Mouse (Mus musculus) forebrain, embryonic 16.5 days (tissue): ENCODE results near the gene Pop5. TPM values are rescaled to one million over a fixed set of nuclear protein-coding genes. Genes with fewer than 3 reads are reported as not detected.
A peak's percentile ranks its signal among the peaks of the same experiment; 100 is the strongest.

Source experiments
- ATAC-seq: fragments of 200-750 bp; cut with Nextera tagmentation; 2 replicates; pipeline ENCODE4 v1.8.0; 2017; ENCODE audit warnings: mild to moderate bottlenecking, moderate library complexity
- H3K27ac ChIP-seq: fragments of 300-500 bp; sonication (generic); 2 replicates; pipeline ENCODE4 v1.5.1; 2014; ENCODE audit warnings: low read length, control low read depth
- H3K27me3 ChIP-seq: fragments of 300-500 bp; sonication (generic); replicated peaks from 2 replicates; pipeline ENCODE4 v1.6.1; 2014; ENCODE audit warnings: low read length; ENCODE audit not compliant: control insufficient read depth, insufficient read depth
- H3K36me3 ChIP-seq: fragments of 300-500 bp; sonication (generic); 2 replicates; pipeline ENCODE4 v1.6.1; 2014; ENCODE audit not compliant: control insufficient read depth, insufficient read depth
- H3K4me1 ChIP-seq: fragments of 300-500 bp; sonication (generic); replicated peaks from 2 replicates; pipeline ENCODE4 v1.6.1; 2014; ENCODE audit warnings: low read length; ENCODE audit not compliant: control insufficient read depth, insufficient read depth
- H3K4me2 ChIP-seq: fragments of 300-500 bp; sonication (generic); 2 replicates; pipeline ENCODE4 v1.6.1; 2014; ENCODE audit warnings: mild to moderate bottlenecking, low read length, control low read depth
- H3K4me3 ChIP-seq: fragments of 300-500 bp; sonication (generic); replicated peaks from 2 replicates; pipeline ENCODE4 v1.5.1; 2014; ENCODE audit warnings: mild to moderate bottlenecking, low read length, control low read depth
- H3K9ac ChIP-seq: fragments of 300-500 bp; sonication (generic); replicated peaks from 2 replicates; pipeline ENCODE4 v1.6.1; 2014; ENCODE audit warnings: low read depth, low read length, control low read depth
- H3K9me3 ChIP-seq: fragments of 300-500 bp; sonication (generic); 2 replicates; pipeline ENCODE4 v1.6.1; 2016; ENCODE audit warnings: low read length; ENCODE audit not compliant: control insufficient read depth
- whole genome bisulfite sequencing: fragments of 180-500 bp; shearing (Covaris S2); extraction: QIAGEN DNeasy Blood & Tissue Kit; methylation state at CpG from one replicate; pipeline ENCODE4 v1.1.7; 2014; 5-methylcytosine and 5-hydroxymethylcytosine counted together
- polyA plus RNA-seq: library from polyadenylated mRNA; unstranded; fragments of >200 nt; fragmentation: Nextera tagmentation; extraction: Ambion mirVana; gene quantifications from 2 replicates; pipeline ENCODE4 v1.2.1, GENCODE M21; 2015

Gene Pop5
- polyA plus RNA-seq, result 85.3 and 101 TPM in 2 replicates

DNA sequence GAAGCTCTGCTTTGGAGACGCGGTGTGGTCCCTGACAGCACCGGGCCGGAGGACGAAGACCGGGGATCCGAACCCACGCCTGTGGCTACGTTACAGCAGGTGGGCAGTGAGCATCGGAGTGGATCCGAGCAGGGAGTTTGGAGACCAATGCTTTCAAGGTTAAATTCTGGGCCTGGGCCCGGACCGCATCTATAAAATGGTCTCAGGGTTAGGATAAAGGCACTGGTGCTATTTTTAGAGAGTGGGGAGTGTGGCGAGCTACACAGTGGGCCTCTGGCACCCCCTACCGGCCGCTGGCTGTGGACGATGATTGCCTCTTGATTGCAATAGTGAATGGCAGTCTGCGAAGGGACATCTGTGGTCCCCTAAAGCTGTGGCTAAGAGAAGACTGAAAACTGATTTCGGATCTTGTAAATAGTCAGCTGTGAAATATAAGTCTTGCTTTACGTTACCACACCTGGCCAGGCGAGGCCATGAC is at the start of gene Pop5:
Gene Pop5 (plus strand): TSS at position 51 of the 478 bp plus-strand sequence.
- H3K27ac ChIP-seq, result peak within 1 kb of the TSS; percentile 74
- ATAC-seq, result peak; percentile 75

GRCm38 (mm10) chr5:115186371-115187073 is 49.1 kb upstream of the Pop5 start:
- Histone ChIP-seq H3K27ac (peak overlapping the region; percentile 62), H3K27me3 (0 out of 2 replicates have a peak, but pooled peaks cover 4% of the 10 kb centered on the region), H3K9ac (no peak overlapping the region; the same call in 1 of the 2 replicates), H3K4me2 (0 out of 2 replicates have a peak overlapping the region, but pooled peaks have one; percentile 10), H3K4me3 (no peak overlapping the region), H3K9me3 (no peaks in the 10 kb centered on the region), H3K36me3 (no peaks in the 10 kb centered on the region), H3K4me1 (peaks cover 27% of the 10 kb centered on the region)
- peak; percentile 54 for ATAC-seq
- 29% methylated on average over 17 of the region's 17 CpGs for WGBS

More for the DNA sequence above, at the start of gene Pop5:
- Histone ChIP-seq H3K4me1 (peaks cover 23% of the 10 kb centered on the region), H3K27me3 (no peaks in the 10 kb centered on the region; the same call in 1 of the 2 replicates), H3K4me3 (peak within 1 kb of the TSS; percentile 60), H3K9ac (peak within 1 kb of the TSS; percentile 73), H3K9me3 (no peaks in the 10 kb centered on the region), H3K4me2 (peak within 1 kb of the TSS; percentile 78), H3K36me3 (peaks cover 9% of the 10 kb centered on the region)
- under 1% methylated on average over 21 of the region's 21 CpGs for WGBS

DNA sequence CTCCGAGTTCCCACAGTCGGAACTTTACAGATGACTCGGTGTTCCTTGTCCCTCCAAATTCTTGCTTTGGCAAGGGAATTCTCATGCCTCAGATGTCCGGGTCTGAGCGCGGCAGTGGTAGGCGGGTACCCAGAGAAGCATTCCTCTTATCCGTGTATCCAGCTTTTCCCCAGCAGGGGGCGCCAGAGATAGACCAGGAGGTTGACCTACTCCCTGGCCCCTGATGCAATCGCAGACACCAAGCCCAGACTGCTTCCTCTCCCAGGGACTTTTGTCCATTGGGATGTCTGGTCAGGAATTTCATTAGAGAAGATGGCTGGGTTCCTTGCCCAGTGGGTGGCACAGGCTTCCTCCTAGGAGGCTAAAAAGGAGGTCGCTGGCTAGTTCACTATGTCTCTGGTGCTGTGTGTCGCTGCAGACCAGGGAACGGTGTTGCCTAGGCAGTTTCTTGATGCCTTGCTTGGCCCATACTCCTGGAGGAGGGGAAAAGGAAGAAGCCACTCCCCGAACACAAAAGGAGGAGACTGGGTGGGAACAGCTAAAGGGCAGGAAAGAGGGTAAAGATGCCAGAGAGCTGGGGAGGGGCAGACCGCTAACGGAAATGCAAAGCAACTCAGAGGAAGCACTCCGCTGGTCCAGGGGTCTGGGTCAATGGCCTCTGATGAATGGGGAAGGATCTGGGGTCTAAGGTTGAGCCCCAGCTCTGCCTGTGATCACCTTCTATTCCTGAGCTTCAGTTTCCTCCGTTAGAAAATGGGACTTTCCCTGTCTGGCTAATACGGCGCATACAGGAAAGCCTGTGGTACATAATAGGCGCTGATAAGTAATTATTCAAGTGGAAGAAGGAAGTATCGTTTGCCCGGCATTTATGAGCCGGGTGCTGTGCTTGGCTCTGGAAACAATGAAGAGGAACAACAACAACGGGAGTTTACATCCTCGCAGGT is 48.2 kb upstream of the Pop5 start:
- Histone ChIP-seq H3K27me3 (0 out of 2 replicates have a peak, but pooled peaks cover 4% of the 10 kb centered on the region), H3K4me2 (0 out of 2 replicates have a peak overlapping the region, but pooled peaks have one; percentile 8), H3K9me3 (no peaks in the 10 kb centered on the region), H3K27ac (no peak overlapping the region), H3K4me1 (peaks cover 34% of the 10 kb centered on the region), H3K9ac (no peak overlapping the region), H3K36me3 (no peaks in the 10 kb centered on the region), H3K4me3 (no peak overlapping the region)
- ATAC-seq, result peak; percentile 58
- WGBS, result 12% methylated on average over 26 of the region's 26 CpGs

DNA sequence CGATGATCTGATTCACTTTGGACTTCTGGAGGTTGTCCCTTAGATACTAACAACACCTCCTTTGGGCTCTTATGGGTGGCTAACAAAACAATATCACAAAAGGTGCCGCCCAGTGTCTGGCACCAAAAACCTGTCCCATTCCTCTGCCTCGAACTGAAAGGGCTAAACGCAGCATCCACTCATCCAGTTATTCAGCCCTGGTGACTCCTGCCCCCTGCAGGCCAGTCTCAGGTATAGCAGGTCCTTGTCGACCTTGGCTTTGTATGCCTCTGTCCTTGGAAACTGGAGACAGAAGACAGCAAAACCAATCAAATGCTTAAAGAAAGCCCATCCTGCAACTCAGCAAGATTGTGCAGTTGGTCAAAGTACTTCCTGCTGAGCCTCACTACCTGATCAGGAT is 46.8 kb upstream of the Pop5 start:
- Histone ChIP-seq H3K9ac (no peak overlapping the region), H3K27me3 (peaks cover 6% of the 10 kb centered on the region; the same call in 1 of the 2 replicates), H3K4me2 (no peak overlapping the region), H3K4me1 (peaks cover 45% of the 10 kb centered on the region), H3K9me3 (no peaks in the 10 kb centered on the region), H3K27ac (no peak overlapping the region), H3K36me3 (no peaks in the 10 kb centered on the region), H3K4me3 (no peak overlapping the region)
- 44% methylated on average over 5 of the region's 5 CpGs for WGBS
- no peak for ATAC-seq

GRCm38 (mm10) chr5:115190081-115190480 is 45.6 kb upstream of the Pop5 start:
- peaks cover 48% of the 10 kb centered on the region for H3K4me1 ChIP-seq
- no peak for ATAC-seq
- 84% methylated on average over 12 of the region's 12 CpGs for WGBS
- H3K27me3 ChIP-seq, result peaks cover 6% of the 10 kb centered on the region; the same call in 1 of the 2 replicates
- H3K9me3 ChIP-seq, result no peaks in the 10 kb centered on the region
- H3K9ac ChIP-seq, result no peak overlapping the region
- H3K36me3 ChIP-seq, result no peaks in the 10 kb centered on the region
- no peak overlapping the region for H3K4me2 ChIP-seq
- H3K4me3 ChIP-seq, result no peak overlapping the region
- no peak overlapping the region for H3K27ac ChIP-seq

GRCm38 (mm10) chr5:115191880-115192827 is 43.5 kb upstream of the Pop5 start:
- WGBS, result 8% methylated on average over 29 of the region's 29 CpGs
- Histone ChIP-seq H3K9me3 (no peaks in the 10 kb centered on the region), H3K36me3 (no peaks in the 10 kb centered on the region), H3K4me1 (peaks cover 32% of the 10 kb centered on the region), H3K9ac (peak overlapping the region; percentile 47), H3K27me3 (peaks cover 6% of the 10 kb centered on the region; the same call in 1 of the 2 replicates), H3K4me3 (peak overlapping the region; percentile 64), H3K4me2 (peak overlapping the region; percentile 98), H3K27ac (no peak overlapping the region)
- ATAC-seq, result no peak

- H3K27me3 ChIP-seq, result peaks cover 6% of the 10 kb centered on the region; the same call in 1 of the 2 replicates
- 13% methylated on average over 7 of the region's 7 CpGs for WGBS
- H3K4me1 ChIP-seq, result peaks cover 27% of the 10 kb centered on the region
Observed at GRCm38 (mm10) chr5:115192828-115193195, 42.8 kb upstream of the Pop5 start.

GRCm38 (mm10) chr5:115193226-115193625 is 42.4 kb upstream of the Pop5 start:
- Histone ChIP-seq H3K27ac (no peak overlapping the region), H3K4me2 (peak overlapping the region; percentile 98), H3K36me3 (no peaks in the 10 kb centered on the region), H3K27me3 (peaks cover 6% of the 10 kb centered on the region; the same call in 1 of the 2 replicates), H3K4me3 (peak overlapping the region; percentile 64), H3K9ac (peak overlapping the region; percentile 73), H3K4me1 (peaks cover 27% of the 10 kb centered on the region), H3K9me3 (no peaks in the 10 kb centered on the region)
- 1% methylated on average over 32 of the region's 34 CpGs for WGBS
- peak; percentile 16; the same call in 1 of the 2 replicates for ATAC-seq

More at GRCm38 (mm10) chr5:115192828-115193195, 42.8 kb upstream of the Pop5 start:
- Histone ChIP-seq H3K4me2 (peak overlapping the region; percentile 98), H3K9ac (peak overlapping the region; percentile 73), H3K4me3 (peak overlapping the region; percentile 64), H3K27ac (no peak overlapping the region), H3K36me3 (no peaks in the 10 kb centered on the region), H3K9me3 (no peaks in the 10 kb centered on the region)
- ATAC-seq, result no peak
